Mouse (Mus musculus): ENCODE data around the gene Foxq1.

GRCm38 (mm10) chr13:31547610-31548009 lies 8.3 kb upstream of the Foxq1 start:
- TF ChIP-seq POLR2A (IDR thresholded peaks at IDR 0.05; ENCODE audit: borderline replicate concordance, insufficient read depth, low read length) (no peak), CTCF (IDR thresholded peaks at IDR 0.05; ENCODE audit: borderline replicate concordance, insufficient read depth, low read depth, low read length) (no peak)
